Mouse (Mus musculus): ENCODE results near the gene Dram1.

- TF ChIP-seq CTCF (IDR thresholded peaks at IDR 0.05; ENCODE audit: borderline replicate concordance, insufficient read depth, low read length) (no peak), POLR2A (IDR thresholded peaks at IDR 0.05; ENCODE audit: low read depth, low read length) (no peak)
Measured at GRCm38 (mm10) chr10:88426158-88426816, 47.4 kb upstream of the Dram1 start.
